Mouse (Mus musculus) heart, adult 2 months (tissue): ENCODE data around the gene Cadm1.

Experiments used
- CTCF ChIP-seq: fragments of 200-600 bp; IDR thresholded peaks from 2 replicates; pipeline ENCODE4 v1.8.1; 2022; ENCODE audit warnings: antibody characterized with exemption, mild to moderate bottlenecking, moderate library complexity
- EP300 ChIP-seq: fragments of 200-500 bp; IDR thresholded peaks from 2 replicates; pipeline ENCODE4 v1.6.1; 2011; ENCODE audit warnings: low read depth, low read length, control low read depth; ENCODE audit not compliant: insufficient read depth
- POLR2A ChIP-seq: fragments of 200-500 bp; IDR thresholded peaks from 2 replicates; pipeline ENCODE4 v1.6.1; 2011; ENCODE audit warnings: mild to moderate bottlenecking, low read depth, low read length, control low read depth; ENCODE audit not compliant: insufficient read depth

- TF ChIP-seq CTCF: no peak
- no peak for TF ChIP-seq POLR2A
- no peak for TF ChIP-seq EP300
Measured at GRCm38 (mm10) chr9:47527741-47528140, 2.2 kb upstream of the Cadm1 start.
